Mouse (Mus musculus): ENCODE results near the gene Gm45062.

The Gm45062 gene

GRCm38 (mm10) chr6:8415823-8416222 lies 156.6 kb downstream of the Gm45062 start:
- no peak for DNase-seq (ENCODE audit: low read depth, low spot score)

GRCm38 (mm10) chr6:8416802-8417569 lies 157.7 kb downstream of the Gm45062 start:
- no peak for DNase-seq (ENCODE audit: low read depth, low spot score)

- no peak for DNase-seq (ENCODE audit: low read depth, low spot score)
Measured at GRCm38 (mm10) chr6:8419485-8420186, 160.4 kb downstream of the Gm45062 start.

GRCm38 (mm10) chr6:8420187-8420503 lies 160.9 kb downstream of the Gm45062 start:
- DNase-seq (ENCODE audit: low read depth, low spot score): no peak

GRCm38 (mm10) chr6:8421421-8421820 lies 162.2 kb downstream of the Gm45062 start:
- DNase-seq (ENCODE audit: low read depth, low spot score): no peak

GRCm38 (mm10) chr6:8421959-8422581 lies 162.8 kb downstream of the Gm45062 start:
- DNase-seq (ENCODE audit: low read depth, low spot score): no peak

GRCm38 (mm10) chr6:8423142-8423541 lies 163.9 kb downstream of the Gm45062 start:
- no peak for DNase-seq (ENCODE audit: low read depth, low spot score)

GRCm38 (mm10) chr6:8427692-8428091 lies 168.4 kb downstream of the Gm45062 start:
- DNase-seq (ENCODE audit: low read depth, low spot score): no peak

GRCm38 (mm10) chr6:8430610-8431234 lies 171.5 kb downstream of the Gm45062 start:
- no peak for DNase-seq (ENCODE audit: low read depth, low spot score)

GRCm38 (mm10) chr6:8433179-8433578 lies 173.9 kb downstream of the Gm45062 start:
- peak; percentile 18 for DNase-seq (ENCODE audit: low read depth, low spot score)

- DNase-seq (ENCODE audit: low read depth, low spot score): no peak
Measured at GRCm38 (mm10) chr6:8437937-8438336, 178.7 kb downstream of the Gm45062 start.

- no peak for DNase-seq (ENCODE audit: low read depth, low spot score)
Measured at GRCm38 (mm10) chr6:8441814-8442213, 182.6 kb downstream of the Gm45062 start.

GRCm38 (mm10) chr6:8446786-8447185 lies 187.5 kb downstream of the Gm45062 start:
- DNase-seq (ENCODE audit: low read depth, low spot score): no peak

GRCm38 (mm10) chr6:8455599-8455998 lies 196.3 kb downstream of the Gm45062 start:
- no peak for DNase-seq (ENCODE audit: low read depth, low spot score)

GRCm38 (mm10) chr6:8458596-8458995 lies 199.3 kb downstream of the Gm45062 start:
- DNase-seq (ENCODE audit: low read depth, low spot score): no peak

GRCm38 (mm10) chr6:8462447-8462846 lies 203.2 kb downstream of the Gm45062 start:
- no peak for DNase-seq (ENCODE audit: low read depth, low spot score)

GRCm38 (mm10) chr6:8465388-8465787 lies 206.1 kb downstream of the Gm45062 start:
- no peak for DNase-seq (ENCODE audit: low read depth, low spot score)

GRCm38 (mm10) chr6:8465985-8466384 lies 206.7 kb downstream of the Gm45062 start:
- DNase-seq (ENCODE audit: low read depth, low spot score): no peak

- DNase-seq (ENCODE audit: low read depth, low spot score): peak; percentile 17
Measured at GRCm38 (mm10) chr6:8467667-8468337, 208.6 kb downstream of the Gm45062 start.

- DNase-seq (ENCODE audit: low read depth, low spot score): no peak
Measured at GRCm38 (mm10) chr6:8469918-8470317, 210.7 kb downstream of the Gm45062 start.

GRCm38 (mm10) chr6:8472125-8472524 lies 212.9 kb downstream of the Gm45062 start:
- no peak for DNase-seq (ENCODE audit: low read depth, low spot score)

GRCm38 (mm10) chr6:8472915-8473314 lies 213.7 kb downstream of the Gm45062 start:
- DNase-seq (ENCODE audit: low read depth, low spot score): no peak

Data from R1 (cell line).